Mouse (Mus musculus) liver, adult (tissue): Measurements from ENCODE around the gene Krtap1-5.
"Not testable (repeated sequence)": the region's sequence is repeated elsewhere in the genome, so short reads cannot be mapped to it uniquely, and the experiment has no call there.

Experiments
- GATA4 ChIP-seq: IDR thresholded peaks from 2 replicates; pipeline ENCODE4 v1.6.1; 2014; ENCODE audit warnings: mild to moderate bottlenecking, low read length; ENCODE audit not compliant: insufficient replicate concordance

Gene Krtap1-5

DNA sequence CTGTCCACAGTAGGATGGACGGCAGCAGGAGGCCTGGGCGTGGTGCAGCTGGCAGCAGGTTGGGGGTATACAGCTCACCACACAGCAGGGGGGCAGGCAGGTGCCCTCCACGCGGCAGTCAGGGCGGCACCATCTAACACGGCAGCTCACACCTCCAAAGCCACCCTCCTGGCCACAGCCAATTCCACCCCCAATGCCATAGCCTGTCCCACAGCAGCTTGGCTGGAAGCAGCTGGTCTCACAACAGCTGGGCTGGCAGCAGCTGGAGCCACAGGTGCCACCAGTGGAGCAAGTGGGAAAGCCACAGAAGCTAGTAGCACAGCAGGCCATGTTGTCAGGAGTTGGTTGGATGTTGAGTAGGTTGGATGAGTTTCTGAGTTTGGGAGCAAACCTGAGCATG lies at the start of gene Krtap1-5:
Gene Krtap1-5, minus strand, starts transcription at position 381 of the 400 bp plus-strand sequence.
- TF ChIP-seq GATA4, result no peak

DNA sequence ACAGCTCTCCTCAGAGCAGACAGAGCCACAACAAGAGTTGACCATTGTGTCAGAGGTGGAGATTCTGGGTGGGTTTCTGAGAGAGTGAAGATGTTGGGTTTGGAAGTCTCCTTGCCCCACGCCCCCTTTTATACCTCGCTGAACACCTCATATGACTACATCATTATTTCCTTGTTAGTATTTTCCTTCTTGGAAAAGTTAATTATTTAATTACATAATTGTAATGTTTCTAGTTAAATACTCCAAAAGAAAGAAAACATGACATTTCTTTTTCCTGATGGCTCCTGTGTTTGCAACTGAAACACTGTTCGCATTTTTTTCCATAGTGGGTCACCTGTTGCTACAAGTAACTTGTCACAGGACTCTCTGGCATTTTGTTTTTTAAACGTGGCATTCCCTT lies 47.3 kb upstream of the Krtap1-5 start, which contains the start of gene Krtap4-1:
Gene Krtap4-1, minus strand, starts transcription at position 101 of the 400 bp plus-strand sequence.
- no peak for TF ChIP-seq GATA4

DNA sequence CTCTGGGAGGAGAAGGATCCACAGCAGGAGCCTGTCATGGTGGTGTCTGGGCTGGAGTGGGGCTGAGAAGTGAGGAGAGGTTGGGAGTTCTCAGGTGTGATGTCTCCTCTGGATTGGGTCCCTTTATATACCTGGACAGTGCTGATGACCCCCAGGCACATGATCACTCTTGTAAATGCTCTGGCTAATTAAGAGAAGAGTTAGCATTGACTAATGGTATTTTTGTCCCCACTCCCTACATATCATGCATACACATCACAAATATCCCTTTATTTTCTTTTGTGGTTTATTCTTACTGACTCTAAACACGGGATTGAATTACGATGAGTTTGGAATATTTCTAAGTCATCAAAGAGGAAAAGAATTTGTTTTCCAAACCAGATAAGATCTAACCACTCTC lies 39.5 kb upstream of the Krtap1-5 start, which contains the start of gene Gm11562:
Gene Gm11562, minus strand, starts transcription at position 101 of the 400 bp plus-strand sequence.
- no peak for TF ChIP-seq GATA4

DNA sequence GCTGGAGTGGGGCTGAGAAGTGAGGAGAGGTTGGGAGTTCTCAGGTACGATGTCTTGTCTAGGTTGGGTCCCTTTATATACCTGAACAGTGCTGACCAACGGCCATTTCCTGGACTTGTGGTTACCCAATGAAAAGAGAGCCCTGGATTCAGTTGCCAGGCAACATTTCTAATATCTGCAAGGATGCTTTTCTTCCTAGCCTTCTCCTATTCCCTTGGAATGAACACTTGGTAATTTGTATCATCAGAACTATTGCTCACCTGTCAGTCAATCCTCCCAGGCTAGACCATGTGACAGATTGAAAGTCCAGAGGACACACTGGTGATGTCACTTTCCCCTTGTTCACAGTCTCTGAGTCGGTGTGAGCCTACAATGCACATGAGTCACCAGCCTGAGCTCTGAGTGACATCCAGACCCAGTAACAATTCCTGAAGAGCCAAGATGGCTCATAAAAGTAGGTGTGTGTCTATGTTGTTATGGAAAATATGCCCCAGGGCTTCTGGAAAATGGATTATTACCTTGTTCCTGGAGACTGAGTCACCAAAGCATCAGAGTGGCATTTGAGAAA lies 34.1 kb upstream of the Krtap1-5 start, which contains the start of gene Krtap2-4:
Gene Krtap2-4, minus strand, starts transcription at position 51 of the 568 bp plus-strand sequence.
- no peak for TF ChIP-seq GATA4

DNA sequence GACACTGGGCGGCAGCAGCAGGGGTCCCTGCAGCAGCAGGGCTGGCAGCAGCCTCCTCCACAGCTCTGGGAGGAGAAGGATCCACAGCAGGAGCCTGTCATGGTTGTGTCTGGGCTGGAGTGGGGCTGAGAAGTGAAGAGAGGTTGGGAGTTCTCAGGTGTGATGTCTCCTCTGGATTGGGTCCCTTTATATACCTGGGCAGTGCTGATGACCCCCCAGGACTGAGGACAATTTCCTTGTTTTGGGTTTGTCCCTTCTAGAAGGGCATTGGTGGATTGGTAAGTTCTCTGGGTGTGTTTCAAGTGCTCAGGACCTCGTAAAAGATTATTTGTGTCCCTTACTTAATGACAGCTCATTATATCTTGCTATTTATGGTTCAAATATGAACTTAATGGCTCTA lies 29.3 kb upstream of the Krtap1-5 start, which contains the start of gene Gm11937:
Gene Gm11937, minus strand, starts transcription at position 101 of the 400 bp plus-strand sequence.
- TF ChIP-seq GATA4, result not testable (repeated sequence)

DNA sequence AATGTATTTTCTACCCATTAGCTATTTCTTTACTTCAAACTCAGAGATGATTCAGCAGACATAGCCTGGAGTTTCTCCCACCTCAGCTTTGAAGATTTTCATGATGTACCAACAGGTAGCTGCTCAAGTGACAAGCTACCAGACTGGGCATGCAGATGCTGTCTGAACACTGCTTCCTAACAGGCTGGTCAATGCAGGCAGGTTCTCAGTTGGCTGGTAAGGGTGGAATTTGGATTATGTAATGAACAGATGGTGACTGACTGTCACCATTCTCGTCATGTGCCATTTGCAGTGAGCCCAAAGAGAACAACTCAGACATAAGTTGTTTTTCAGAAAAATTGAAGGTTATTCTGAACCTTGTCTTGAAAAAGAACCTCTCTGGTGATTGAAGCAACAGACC lies 28.3 kb upstream of the Krtap1-5 start:
- no peak for TF ChIP-seq GATA4

DNA sequence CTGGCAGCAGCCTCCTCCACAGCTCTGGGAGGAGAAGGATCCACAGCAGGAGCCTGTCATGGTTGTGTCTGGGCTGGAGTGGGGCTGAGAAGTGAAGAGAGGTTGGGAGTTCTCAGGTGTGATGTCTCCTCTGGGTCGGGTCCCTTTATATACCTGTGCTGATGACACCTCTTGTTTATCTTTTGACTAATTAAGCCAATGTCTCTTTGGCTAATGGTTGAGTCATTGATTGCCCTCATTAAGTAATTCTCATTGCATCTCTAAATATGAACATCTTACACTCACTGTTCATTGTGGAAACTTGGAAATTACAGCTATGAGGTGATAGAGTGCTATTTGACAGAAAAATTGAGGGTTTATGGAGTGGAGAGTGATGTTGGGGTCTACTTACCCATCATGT lies 22.4 kb upstream of the Krtap1-5 start, which contains the start of gene Gm11938:
Gene Gm11938, minus strand, starts transcription at position 101 of the 400 bp plus-strand sequence.
- TF ChIP-seq GATA4, result not testable (repeated sequence)

DNA sequence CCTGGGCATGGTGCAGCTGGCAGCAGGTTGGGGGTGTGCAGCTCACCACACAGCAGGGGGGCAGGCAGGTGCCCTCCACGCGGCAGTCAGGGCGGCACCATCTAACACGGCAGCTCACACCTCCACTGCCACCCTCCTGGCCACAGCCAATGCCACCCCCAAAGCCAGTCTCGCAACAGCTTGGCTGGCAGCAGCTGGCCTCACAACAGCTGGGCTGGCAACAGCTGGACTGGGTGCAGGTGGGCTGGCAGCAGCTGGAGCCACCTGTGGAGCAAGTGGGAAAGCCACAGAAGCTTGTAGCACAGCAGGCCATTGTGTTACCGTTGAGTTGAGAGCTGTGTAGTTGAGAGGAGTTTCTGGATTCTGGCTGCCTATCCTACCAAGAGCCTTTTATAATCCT lies 16.9 kb upstream of the Krtap1-5 start, which contains the start of gene Krtap9-3:
Gene Krtap9-3, minus strand, starts transcription at position 364 of the 400 bp plus-strand sequence.
- not testable (repeated sequence) for TF ChIP-seq GATA4

DNA sequence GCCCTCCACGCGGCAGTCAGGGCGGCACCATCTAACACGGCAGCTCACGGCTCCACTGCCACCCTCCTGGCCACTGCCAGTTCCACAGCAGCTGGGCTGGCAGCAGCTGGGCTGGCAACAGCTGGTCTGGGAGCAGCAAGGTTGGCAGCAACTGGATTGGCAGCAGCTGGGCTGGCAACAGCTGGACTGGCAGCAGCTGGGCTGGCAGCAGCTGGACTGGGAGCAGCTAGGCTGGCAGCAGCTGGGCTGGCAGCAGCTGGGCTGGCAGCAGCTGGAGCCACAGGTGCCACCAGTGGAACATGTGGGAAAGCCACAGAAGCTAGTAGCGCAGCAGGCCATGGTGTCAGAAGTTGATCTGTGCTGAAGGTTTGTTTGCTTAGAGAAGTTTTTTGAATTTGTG lies 10.2 kb upstream of the Krtap1-5 start, which contains the start of gene Krtap1-3:
Gene Krtap1-3, minus strand, starts transcription at position 359 of the 400 bp plus-strand sequence.
- no peak for TF ChIP-seq GATA4

DNA sequence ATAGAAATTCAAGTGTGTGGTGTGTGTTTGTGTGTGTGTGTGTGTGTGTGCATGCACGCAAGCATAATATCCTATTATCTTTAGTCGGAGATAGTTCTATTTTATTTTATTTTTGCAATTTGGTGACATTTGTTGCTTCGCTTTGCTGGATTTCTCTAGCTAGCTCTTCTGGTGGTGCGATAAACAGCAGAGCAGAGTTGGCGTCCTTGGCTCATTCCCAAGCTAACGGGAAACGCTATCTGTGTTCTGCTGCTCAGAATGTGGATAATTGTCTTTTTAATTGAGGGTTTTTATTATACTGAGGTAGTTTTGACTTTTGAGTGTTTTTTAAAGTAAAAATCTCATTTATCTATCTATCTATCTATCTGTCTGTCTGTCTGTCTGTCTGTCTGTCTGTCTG lies 4.3 kb upstream of the Krtap1-5 start:
- TF ChIP-seq GATA4, result no peak

DNA sequence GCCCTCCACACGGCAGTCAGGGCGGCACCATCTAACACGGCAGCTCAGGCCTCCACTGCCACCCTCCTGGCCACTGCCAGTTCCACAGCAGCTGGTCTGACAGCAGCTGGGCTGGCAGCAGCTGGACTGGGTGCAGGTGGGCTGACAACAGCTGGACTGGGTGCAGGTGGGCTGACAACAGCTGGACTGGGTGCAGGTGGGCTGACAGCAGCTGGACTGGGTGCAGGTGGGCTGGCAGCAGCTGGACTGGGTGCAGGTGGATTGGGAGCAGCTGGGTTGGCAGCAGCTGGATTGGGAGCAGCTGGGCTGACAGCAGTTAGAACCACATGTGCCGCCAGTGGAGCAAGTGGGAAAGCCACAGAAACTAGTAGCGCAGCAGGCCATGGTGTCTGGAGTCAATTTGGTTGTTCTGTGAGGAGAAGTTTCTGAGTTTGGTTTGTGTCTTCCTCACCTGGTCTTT lies 2.5 kb upstream of the Krtap1-5 start, which contains the start of gene Krtap1-4:
Gene Krtap1-4, minus strand, starts transcription at position 410 of the 460 bp plus-strand sequence.
- no peak for TF ChIP-seq GATA4

DNA sequence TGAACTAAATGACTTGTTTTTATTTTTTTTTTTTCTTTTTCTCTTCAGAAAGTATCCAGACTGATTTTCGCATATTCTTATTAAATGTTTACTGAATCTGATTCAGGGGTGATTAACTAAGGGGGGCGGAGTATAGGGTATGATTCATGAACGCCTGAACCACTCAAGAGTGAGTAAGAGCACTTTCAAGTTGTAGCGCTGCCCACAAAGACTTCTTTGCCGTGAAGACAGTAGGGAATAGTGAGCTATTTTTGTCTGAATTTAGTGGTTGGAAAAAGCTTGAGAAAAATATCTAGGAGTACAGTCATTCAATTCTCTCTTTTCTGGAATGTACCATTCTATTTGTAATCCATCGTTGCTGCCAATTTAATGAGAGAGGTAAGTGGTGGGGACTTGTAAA lies 748 bp upstream of the Krtap1-5 start:
- TF ChIP-seq GATA4, result no peak

DNA sequence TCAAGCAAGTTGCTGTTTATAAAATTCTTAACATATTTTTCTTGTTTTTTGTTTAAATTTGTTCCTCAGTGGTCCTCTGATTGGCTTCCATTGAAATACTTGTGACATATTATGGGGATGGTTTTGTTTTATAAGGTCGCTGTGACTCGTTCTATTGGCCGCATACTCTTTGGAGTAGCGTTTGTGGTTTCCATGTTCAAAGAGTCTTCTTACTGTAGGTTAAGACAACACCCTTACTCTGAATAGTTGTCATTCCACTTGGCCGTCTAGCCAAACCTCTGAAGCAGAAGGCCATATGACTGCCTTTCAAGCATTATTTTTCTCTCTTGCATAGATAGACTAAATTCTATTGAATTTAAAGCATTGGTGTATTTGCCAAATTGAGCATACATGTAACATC lies 235 bp upstream of the Krtap1-5 start:
- TF ChIP-seq GATA4, result no peak

DNA sequence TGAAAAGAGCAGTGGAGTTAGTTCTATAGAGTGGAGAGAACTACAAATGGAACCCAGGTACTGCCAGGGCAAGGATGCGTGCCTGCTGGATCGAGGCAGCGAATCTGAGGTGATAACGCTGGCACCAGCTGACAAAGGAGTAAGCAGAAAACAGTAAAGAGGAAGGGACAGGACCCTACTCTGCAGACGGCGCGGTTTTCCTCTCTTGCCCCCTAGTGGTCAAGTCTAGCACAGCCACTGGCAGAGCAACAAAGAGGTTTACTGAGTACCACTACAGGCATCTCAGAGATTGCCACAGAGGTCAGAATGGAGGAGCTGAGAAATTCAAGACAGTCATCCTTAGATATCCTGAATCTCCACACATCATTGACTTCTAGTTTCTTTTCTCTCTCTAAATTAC lies 6.7 kb downstream of the Krtap1-5 start:
- no peak for TF ChIP-seq GATA4

DNA sequence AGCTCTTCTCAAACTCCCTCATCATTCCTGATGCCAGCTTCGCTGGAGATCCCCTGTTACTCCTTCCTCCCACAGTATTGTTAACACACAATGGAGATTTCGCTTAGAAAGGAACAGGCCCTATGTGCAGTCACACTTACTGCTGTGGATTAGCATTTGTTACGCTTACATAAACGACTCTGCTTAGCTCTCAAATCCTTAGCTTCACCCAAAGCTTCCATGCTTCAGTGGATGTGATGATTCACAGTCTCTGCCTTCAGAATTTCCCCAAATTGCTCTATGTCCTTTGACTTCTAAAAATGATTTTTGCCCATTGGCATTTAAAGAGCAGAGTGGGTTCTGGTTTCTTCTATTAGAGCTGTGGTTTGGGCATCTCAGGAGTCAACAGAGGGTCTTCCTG lies 7.7 kb downstream of the Krtap1-5 start:
- TF ChIP-seq GATA4, result no peak

DNA sequence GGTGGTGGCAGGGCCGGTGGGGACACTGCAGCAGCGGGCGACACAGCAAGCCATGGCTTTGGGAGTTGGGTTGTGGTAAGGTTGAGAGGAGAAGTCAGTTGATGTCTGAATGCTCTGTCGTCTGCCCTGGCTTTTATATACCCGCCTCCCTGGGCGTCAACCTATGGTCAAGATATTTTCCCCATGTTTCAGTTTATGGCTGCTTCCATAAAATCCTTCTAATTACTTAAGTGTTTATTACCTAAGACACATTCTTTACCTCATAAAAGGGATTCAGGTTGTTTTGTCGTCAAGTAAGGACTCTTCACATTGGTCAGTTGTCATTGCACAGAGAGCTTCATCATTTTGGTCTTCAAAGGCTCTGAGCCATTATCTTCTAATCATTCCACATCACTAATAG lies 14.3 kb downstream of the Krtap1-5 start, which contains the start of gene Krtap3-1:
Gene Krtap3-1, minus strand, starts transcription at position 101 of the 400 bp plus-strand sequence.
- no peak for TF ChIP-seq GATA4

DNA sequence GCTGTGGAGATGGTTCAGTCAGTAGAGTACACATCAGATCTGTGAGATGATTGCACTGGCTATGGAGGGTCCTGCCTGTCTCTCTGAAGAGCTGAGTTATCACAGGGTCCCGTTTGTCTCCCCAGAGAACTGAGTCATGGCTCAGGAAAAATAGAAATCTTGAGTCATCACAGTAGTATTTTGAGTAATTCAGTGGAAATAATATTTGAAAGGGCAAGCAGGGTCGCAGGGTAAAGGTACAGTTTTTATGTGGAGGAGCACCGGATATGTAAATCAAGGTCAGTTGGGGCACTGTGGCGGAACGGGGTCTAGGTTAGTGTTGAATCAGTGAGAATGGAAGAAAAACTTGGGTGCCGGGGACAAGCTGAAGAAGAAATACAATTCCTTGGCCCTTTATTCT lies 18.2 kb downstream of the Krtap1-5 start:
- TF ChIP-seq GATA4, result no peak

DNA sequence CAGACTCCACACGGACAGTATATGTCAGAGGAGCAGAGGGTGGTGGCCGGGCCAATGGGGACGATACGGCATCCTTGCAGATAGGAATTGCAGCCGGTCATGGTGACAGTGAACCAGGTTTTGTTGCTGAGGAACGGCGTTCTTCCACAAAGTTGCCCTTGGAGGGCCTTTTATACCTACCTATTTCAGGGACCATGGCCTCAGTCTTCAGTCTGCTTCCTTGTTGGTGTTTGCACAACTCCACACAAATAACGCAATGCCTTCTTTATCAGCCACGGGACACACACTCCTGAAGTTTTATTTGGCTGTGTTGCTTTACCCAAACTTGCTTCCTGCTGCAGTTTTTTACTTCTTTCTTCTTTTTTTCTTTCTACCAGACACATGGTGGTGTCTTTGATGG lies 21.4 kb downstream of the Krtap1-5 start, which contains the start of gene Gm11939:
Gene Gm11939, minus strand, starts transcription at position 101 of the 400 bp plus-strand sequence.
- TF ChIP-seq GATA4, result no peak
